Mouse (Mus musculus) T-cell, adult 2 months (primary cell): ENCODE measurements at regions not wholly inside any gene's neighbourhood (a gene's known extent, or its start where the extent isn't known, plus 50 kb on each side); places are given as distances from the start of the nearest gene placed in this dataset.
"Not testable (repeated sequence)": the region's sequence is repeated elsewhere in the genome, so short reads cannot be mapped to it uniquely, and the experiment has no call there.

ENCODE experiments used
- DNase-seq: peaks from one replicate; pipeline ENCODE4 v3.0.0; 2022; ENCODE audit warnings: low spot score

- DNase-seq: no peak
These were observed 284.0 kb downstream of the Rapgef2 start for GRCm38 (mm10) chr3:79002173-79002848.

GRCm38 (mm10) chr3:79001754-79002153 lies 284.6 kb downstream of the Rapgef2 start:
- no peak for DNase-seq

- no peak for DNase-seq
These were observed 286.0 kb downstream of the Rapgef2 start for GRCm38 (mm10) chr3:79000293-79000692.

GRCm38 (mm10) chr3:78999803-79000202 lies 286.5 kb downstream of the Rapgef2 start:
- DNase-seq: no peak

- DNase-seq: no peak
These were observed 298.2 kb downstream of the Rapgef2 start for GRCm38 (mm10) chr3:78988120-78988519.

GRCm38 (mm10) chr3:78986726-78987125 lies 299.6 kb downstream of the Rapgef2 start:
- DNase-seq: no peak

GRCm38 (mm10) chr3:78981057-78981456 lies 305.3 kb downstream of the Rapgef2 start:
- no peak for DNase-seq

GRCm38 (mm10) chr3:78978781-78979180 lies 307.5 kb downstream of the Rapgef2 start:
- DNase-seq: no peak

GRCm38 (mm10) chr3:78966683-78967549 lies 319.4 kb downstream of the Rapgef2 start:
- peak; percentile 11 for DNase-seq

- peak; percentile 26 for DNase-seq
These were observed 322.0 kb downstream of the Rapgef2 start for GRCm38 (mm10) chr3:78964231-78964858.

GRCm38 (mm10) chr3:78958781-78959180 lies 327.5 kb downstream of the Rapgef2 start:
- peak; percentile 37 for DNase-seq

GRCm38 (mm10) chr3:78955364-78955763 lies 331.0 kb downstream of the Rapgef2 start:
- DNase-seq: no peak

GRCm38 (mm10) chr3:78949385-78949784 lies 336.9 kb downstream of the Rapgef2 start:
- not testable (repeated sequence) for DNase-seq

- no peak for DNase-seq
These were observed 337.6 kb downstream of the Rapgef2 start for GRCm38 (mm10) chr3:78948700-78949099.

GRCm38 (mm10) chr3:78948171-78948570 lies 338.1 kb downstream of the Rapgef2 start:
- peak; percentile 46 for DNase-seq

GRCm38 (mm10) chr3:78947183-78947582 lies 339.1 kb downstream of the Rapgef2 start:
- no peak for DNase-seq

- no peak for DNase-seq
These were observed 342.1 kb downstream of the Rapgef2 start for GRCm38 (mm10) chr3:78944185-78944584.

GRCm38 (mm10) chr3:78932975-78933374 lies 353.3 kb downstream of the Rapgef2 start:
- no peak for DNase-seq

GRCm38 (mm10) chr3:78919850-78920249 lies 366.5 kb downstream of the Rapgef2 start:
- no peak for DNase-seq

GRCm38 (mm10) chr3:78919407-78919806 lies 366.9 kb downstream of the Rapgef2 start:
- DNase-seq: peak; percentile 76

- DNase-seq: no peak
These were observed 378.0 kb downstream of the Rapgef2 start for GRCm38 (mm10) chr3:78908196-78908844.

GRCm38 (mm10) chr3:78907778-78908177 lies 378.5 kb downstream of the Rapgef2 start:
- DNase-seq: no peak
